Mouse (Mus musculus): ENCODE measurements at regions not wholly inside any gene's neighbourhood (a gene's known extent, or its start where the extent isn't known, plus 50 kb on each side); places are given as distances from the start of the nearest gene placed in this dataset.
"Not testable (repeated sequence)": the region's sequence is repeated elsewhere in the genome, so short reads cannot be mapped to it uniquely, and the experiment has no call there.

DNA sequence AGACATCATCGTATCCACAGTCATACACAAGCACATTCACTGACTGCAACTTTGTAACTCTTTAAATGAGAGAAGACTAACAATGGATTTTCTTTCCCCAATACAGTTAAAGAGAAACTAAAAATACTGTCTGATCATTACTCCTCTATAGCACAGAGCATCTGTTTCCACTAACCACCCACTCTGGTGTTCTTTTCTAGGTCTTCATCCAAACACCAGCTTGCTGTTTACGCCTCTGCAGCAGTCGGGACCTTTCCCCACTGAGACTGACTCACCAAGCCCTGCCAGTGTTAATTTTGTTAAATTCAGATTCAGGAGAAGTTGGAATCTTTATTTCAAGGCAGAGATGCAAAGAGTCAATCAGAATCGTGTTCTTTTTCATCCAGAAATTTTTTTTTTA is 300.3 kb upstream of the Slc39a10 start:
- TF ChIP-seq MAFK (IDR thresholded peaks at IDR 0.05; ENCODE audit: insufficient read depth, low read depth, low read length) (no peak), ZC3H11A (IDR thresholded peaks at IDR 0.05; ENCODE audit: borderline replicate concordance, low read depth, low read length) (no peak), CHD2 (IDR thresholded peaks at IDR 0.05; ENCODE audit: low read depth, low read length) (no peak), HCFC1 (IDR thresholded peaks at IDR 0.05; ENCODE audit: borderline replicate concordance, insufficient read depth, low read length) (no peak), ZNF384 (IDR thresholded peaks at IDR 0.05; ENCODE audit: low read depth, low read length) (no peak)
- in situ Hi-C loops (cut with MboI; ENCODE audit: low sequenced_read_pairs in 2 of 2, unreplicated experiment in 2 of 2), result no loop called here
- H3K27ac ChIP-seq (ENCODE audit: insufficient read depth, low read depth, low read length, poor library complexity, severe bottlenecking), result no peak overlapping the region

DNA sequence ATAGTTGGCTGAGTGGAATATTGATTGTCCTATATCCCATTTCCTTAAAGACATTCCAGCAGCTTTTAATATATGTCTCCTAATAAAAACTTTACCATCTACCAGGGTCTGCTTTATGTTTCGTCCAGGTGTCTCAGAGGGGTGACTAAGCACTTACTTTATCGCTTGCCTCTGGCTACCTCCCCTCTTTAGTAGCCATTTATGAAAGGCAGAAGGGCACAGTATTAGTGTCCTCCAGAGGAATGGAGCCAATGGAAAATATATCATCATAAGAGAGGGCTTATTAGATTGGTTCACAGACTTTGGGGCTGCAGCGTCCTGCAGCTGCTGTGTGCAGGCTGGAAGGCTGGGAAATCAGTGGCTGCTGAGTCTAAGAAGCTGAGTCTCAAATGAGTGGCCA is 271.8 kb upstream of the Slc39a10 start:
- no peak for DNase-seq (ENCODE audit: low read depth, low spot score)
- no peak overlapping the region for H3K27ac ChIP-seq (ENCODE audit: insufficient read depth, low read depth, low read length, poor library complexity, severe bottlenecking)
- H3K9me3 ChIP-seq (ENCODE audit: control insufficient read depth, insufficient read depth, low read depth, low read length), result no peaks in the 10 kb centered on the region
- no peak overlapping the region for H3K9ac ChIP-seq (ENCODE audit: insufficient read depth, low read depth, low read length, poor library complexity, severe bottlenecking)
- TF ChIP-seq ZNF384 (IDR thresholded peaks at IDR 0.05; ENCODE audit: low read depth, low read length), result no peak
- no peak for TF ChIP-seq CHD2 (IDR thresholded peaks at IDR 0.05; ENCODE audit: low read depth, low read length)
- no peak for TF ChIP-seq MAFK (IDR thresholded peaks at IDR 0.05; ENCODE audit: insufficient read depth, low read depth, low read length)
- no peak for TF ChIP-seq HCFC1 (IDR thresholded peaks at IDR 0.05; ENCODE audit: borderline replicate concordance, insufficient read depth, low read length)
- no peak for TF ChIP-seq ZC3H11A (IDR thresholded peaks at IDR 0.05; ENCODE audit: borderline replicate concordance, low read depth, low read length)
- H3K4me1 ChIP-seq (ENCODE audit: control insufficient read depth in 2 of 2, insufficient read depth in 2 of 2, low read length in 2 of 2, poor library complexity in 1 of 2), result no peaks in the 10 kb centered on the region
- no peak overlapping the region for H3K4me3 ChIP-seq (ENCODE audit: insufficient read depth in 1 of 2, low read depth in 1 of 2, low read length in 2 of 2, poor library complexity in 1 of 2, severe bottlenecking in 1 of 2)
- in situ Hi-C loops (cut with MboI; ENCODE audit: low sequenced_read_pairs in 2 of 2, unreplicated experiment in 2 of 2), result no loop called here
- H3K36me3 ChIP-seq (ENCODE audit: control insufficient read depth, insufficient read depth, low read length, poor library complexity, severe bottlenecking), result no peaks in the 10 kb centered on the region

More for the DNA sequence above, 300.3 kb upstream of the Slc39a10 start:
- Histone ChIP-seq H3K9me3 (ENCODE audit: control insufficient read depth, insufficient read depth, low read depth, low read length) (no peaks in the 10 kb centered on the region), H3K4me3 (ENCODE audit: insufficient read depth in 1 of 2, low read depth in 1 of 2, low read length in 2 of 2, poor library complexity in 1 of 2, severe bottlenecking in 1 of 2) (no peak overlapping the region), H3K9ac (ENCODE audit: insufficient read depth, low read depth, low read length, poor library complexity, severe bottlenecking) (no peak overlapping the region), H3K36me3 (ENCODE audit: control insufficient read depth, insufficient read depth, low read length, poor library complexity, severe bottlenecking) (no peaks in the 10 kb centered on the region), H3K4me1 (ENCODE audit: control insufficient read depth in 2 of 2, insufficient read depth in 2 of 2, low read length in 2 of 2, poor library complexity in 1 of 2) (no peaks in the 10 kb centered on the region)
- DNase-seq (ENCODE audit: low read depth, low spot score), result no peak

DNA sequence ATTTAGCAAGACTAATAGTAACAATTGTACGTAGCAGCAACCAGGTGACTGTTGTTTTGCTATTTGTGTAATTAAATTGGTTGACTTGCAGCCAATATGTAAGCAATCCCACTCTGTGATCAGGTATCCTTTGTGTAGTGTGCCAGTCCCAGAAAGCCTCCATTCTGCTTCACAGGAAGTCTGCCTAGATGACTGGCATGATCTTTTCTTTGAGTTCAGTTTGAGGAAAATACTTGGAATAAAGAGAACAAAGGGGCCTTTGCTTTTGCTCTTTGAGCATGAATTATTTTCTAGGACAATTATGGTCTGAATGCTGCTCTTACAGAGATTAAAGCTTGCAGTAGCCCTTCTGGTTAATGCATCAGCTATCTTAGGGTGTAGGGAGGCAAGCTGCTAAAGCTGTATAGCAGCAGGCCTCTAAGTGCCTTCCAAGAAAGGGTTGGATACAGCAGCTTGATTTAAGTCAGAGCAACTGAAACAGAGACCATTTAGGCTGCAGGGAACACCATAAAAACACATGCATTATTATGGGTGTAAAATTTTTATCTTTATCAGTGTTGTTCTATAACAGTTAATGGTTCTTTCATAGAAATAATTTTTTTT is 271.3 kb upstream of the Slc39a10 start:
- Histone ChIP-seq H3K9me3 (ENCODE audit: control insufficient read depth, insufficient read depth, low read depth, low read length) (no peaks in the 10 kb centered on the region), H3K36me3 (ENCODE audit: control insufficient read depth, insufficient read depth, low read length, poor library complexity, severe bottlenecking) (no peaks in the 10 kb centered on the region), H3K27ac (ENCODE audit: insufficient read depth, low read depth, low read length, poor library complexity, severe bottlenecking) (no peak overlapping the region), H3K9ac (ENCODE audit: insufficient read depth, low read depth, low read length, poor library complexity, severe bottlenecking) (no peak overlapping the region), H3K4me1 (ENCODE audit: control insufficient read depth in 2 of 2, insufficient read depth in 2 of 2, low read length in 2 of 2, poor library complexity in 1 of 2) (no peaks in the 10 kb centered on the region), H3K4me3 (ENCODE audit: insufficient read depth in 1 of 2, low read depth in 1 of 2, low read length in 2 of 2, poor library complexity in 1 of 2, severe bottlenecking in 1 of 2) (no peak overlapping the region)
- TF ChIP-seq ZNF384 (IDR thresholded peaks at IDR 0.05; ENCODE audit: low read depth, low read length) (no peak), MAFK (IDR thresholded peaks at IDR 0.05; ENCODE audit: insufficient read depth, low read depth, low read length) (no peak), HCFC1 (IDR thresholded peaks at IDR 0.05; ENCODE audit: borderline replicate concordance, insufficient read depth, low read length) (no peak)
- in situ Hi-C loops (cut with MboI; ENCODE audit: low sequenced_read_pairs in 2 of 2, unreplicated experiment in 2 of 2), result no loop called here
- no peak for DNase-seq (ENCODE audit: low read depth, low spot score)

GRCm38 (mm10) chr1:47130031-47130430 is 237.4 kb upstream of the Slc39a10 start:
- H3K36me3 ChIP-seq (ENCODE audit: control insufficient read depth, insufficient read depth, low read length, poor library complexity, severe bottlenecking); H3K9ac ChIP-seq (ENCODE audit: insufficient read depth, low read depth, low read length, poor library complexity, severe bottlenecking); DNase-seq (ENCODE audit: low read depth, low spot score); H3K9me3 ChIP-seq (ENCODE audit: control insufficient read depth, insufficient read depth, low read depth, low read length); H3K4me1 ChIP-seq (ENCODE audit: control insufficient read depth in 2 of 2, insufficient read depth in 2 of 2, low read length in 2 of 2, poor library complexity in 1 of 2); H3K27ac ChIP-seq (ENCODE audit: insufficient read depth, low read depth, low read length, poor library complexity, severe bottlenecking); H3K4me3 ChIP-seq (ENCODE audit: insufficient read depth in 1 of 2, low read depth in 1 of 2, low read length in 2 of 2, poor library complexity in 1 of 2, severe bottlenecking in 1 of 2); in situ Hi-C loops (cut with MboI; ENCODE audit: low sequenced_read_pairs in 2 of 2, unreplicated experiment in 2 of 2): not testable (repeated sequence)

- TF ChIP-seq HCFC1 (IDR thresholded peaks at IDR 0.05; ENCODE audit: borderline replicate concordance, insufficient read depth, low read length) (no peak), CHD2 (IDR thresholded peaks at IDR 0.05; ENCODE audit: low read depth, low read length) (no peak), MAFK (IDR thresholded peaks at IDR 0.05; ENCODE audit: insufficient read depth, low read depth, low read length) (no peak), ZC3H11A (IDR thresholded peaks at IDR 0.05; ENCODE audit: borderline replicate concordance, low read depth, low read length) (no peak)
- Histone ChIP-seq H3K36me3 (ENCODE audit: control insufficient read depth, insufficient read depth, low read length, poor library complexity, severe bottlenecking) (no peaks in the 10 kb centered on the region), H3K4me3 (ENCODE audit: insufficient read depth in 1 of 2, low read depth in 1 of 2, low read length in 2 of 2, poor library complexity in 1 of 2, severe bottlenecking in 1 of 2) (no peak overlapping the region), H3K9ac (ENCODE audit: insufficient read depth, low read depth, low read length, poor library complexity, severe bottlenecking) (no peak overlapping the region), H3K27ac (ENCODE audit: insufficient read depth, low read depth, low read length, poor library complexity, severe bottlenecking) (no peak overlapping the region), H3K9me3 (ENCODE audit: control insufficient read depth, insufficient read depth, low read depth, low read length) (no peaks in the 10 kb centered on the region), H3K4me1 (ENCODE audit: control insufficient read depth in 2 of 2, insufficient read depth in 2 of 2, low read length in 2 of 2, poor library complexity in 1 of 2) (no peaks in the 10 kb centered on the region)
- no peak for DNase-seq (ENCODE audit: low read depth, low spot score)
- in situ Hi-C loops (cut with MboI; ENCODE audit: low sequenced_read_pairs in 2 of 2, unreplicated experiment in 2 of 2), result no loop called here
Measured at GRCm38 (mm10) chr1:47119636-47120035, 227.0 kb upstream of the Slc39a10 start.

DNA sequence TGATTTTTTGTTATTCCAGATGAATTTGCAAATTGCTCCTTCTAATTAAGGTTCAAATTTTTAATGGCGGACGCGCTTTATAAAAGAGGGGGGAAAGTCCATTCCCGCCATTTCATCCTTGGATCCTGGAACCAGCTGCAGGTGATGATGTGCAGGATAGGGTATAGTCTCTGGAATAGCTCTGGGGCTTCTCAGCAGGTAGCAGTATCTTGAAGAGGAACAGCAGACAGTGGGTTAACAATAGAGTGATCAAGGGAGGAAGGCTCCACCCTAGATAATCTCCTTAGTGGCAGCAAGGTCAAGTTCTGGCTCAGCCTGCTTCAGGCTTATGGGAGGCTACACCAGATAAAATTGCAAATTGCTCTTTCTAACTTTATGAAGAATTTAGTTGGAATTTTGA is 224.0 kb upstream of the Slc39a10 start:
- H3K4me3 ChIP-seq (ENCODE audit: insufficient read depth in 1 of 2, low read depth in 1 of 2, low read length in 2 of 2, poor library complexity in 1 of 2, severe bottlenecking in 1 of 2); H3K9ac ChIP-seq (ENCODE audit: insufficient read depth, low read depth, low read length, poor library complexity, severe bottlenecking); DNase-seq (ENCODE audit: low read depth, low spot score); in situ Hi-C loops (cut with MboI; ENCODE audit: low sequenced_read_pairs in 2 of 2, unreplicated experiment in 2 of 2); H3K27ac ChIP-seq (ENCODE audit: insufficient read depth, low read depth, low read length, poor library complexity, severe bottlenecking); H3K4me1 ChIP-seq (ENCODE audit: control insufficient read depth in 2 of 2, insufficient read depth in 2 of 2, low read length in 2 of 2, poor library complexity in 1 of 2); H3K9me3 ChIP-seq (ENCODE audit: control insufficient read depth, insufficient read depth, low read depth, low read length); H3K36me3 ChIP-seq (ENCODE audit: control insufficient read depth, insufficient read depth, low read length, poor library complexity, severe bottlenecking): not testable (repeated sequence)
